Mouse (Mus musculus) bone marrow, adult 2 months (tissue): ENCODE measurements around the gene Pus7l.

Experiments used
- CTCF ChIP-seq: fragments of 200-500 bp; IDR thresholded peaks from 2 replicates; pipeline ENCODE4 v1.5.1; 2011; ENCODE audit warnings: low read length, control low read depth; ENCODE audit not compliant: control insufficient read depth, insufficient read depth
- POLR2A ChIP-seq: fragments of 200-500 bp; IDR thresholded peaks from 2 replicates; pipeline ENCODE4 v1.6.1; 2011; ENCODE audit warnings: low read depth, mild to moderate bottlenecking, control low read depth, low read length, borderline replicate concordance; ENCODE audit not compliant: control insufficient read depth

DNA sequence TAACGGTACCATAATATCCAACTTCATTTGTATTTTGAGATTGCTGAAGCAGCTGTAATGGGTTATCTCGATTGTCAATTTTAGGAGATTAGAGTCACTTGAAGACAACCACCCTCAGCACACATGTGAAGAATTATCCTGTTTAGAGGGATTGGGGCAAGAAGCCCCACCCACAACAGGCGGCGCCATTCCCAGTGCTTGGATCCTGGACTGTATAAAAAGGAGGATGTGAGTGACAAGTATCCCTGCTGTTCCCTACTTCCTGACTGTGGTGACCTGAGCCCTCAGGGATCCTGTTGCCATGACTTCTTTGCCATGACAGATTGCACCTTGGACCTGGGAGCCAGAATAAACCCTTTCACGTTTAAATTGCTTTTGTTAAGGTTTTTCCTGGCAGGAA is 22.4 kb downstream of the Pus7l start:
- TF ChIP-seq CTCF (no peak), POLR2A (no peak)
